Mouse (Mus musculus): ENCODE data around the gene Odf3l1.

- TF ChIP-seq POLR2A (IDR thresholded peaks at IDR 0.05; ENCODE audit: borderline replicate concordance, insufficient read depth, low read length) (no peak), CTCF (IDR thresholded peaks at IDR 0.05; ENCODE audit: borderline replicate concordance, insufficient read depth, low read depth, low read length) (no peak)
These were observed 6.7 kb upstream of the Odf3l1 start for GRCm38 (mm10) chr9:56871191-56871590.
